Mouse (Mus musculus): ENCODE data around the gene Slit2.

DNA sequence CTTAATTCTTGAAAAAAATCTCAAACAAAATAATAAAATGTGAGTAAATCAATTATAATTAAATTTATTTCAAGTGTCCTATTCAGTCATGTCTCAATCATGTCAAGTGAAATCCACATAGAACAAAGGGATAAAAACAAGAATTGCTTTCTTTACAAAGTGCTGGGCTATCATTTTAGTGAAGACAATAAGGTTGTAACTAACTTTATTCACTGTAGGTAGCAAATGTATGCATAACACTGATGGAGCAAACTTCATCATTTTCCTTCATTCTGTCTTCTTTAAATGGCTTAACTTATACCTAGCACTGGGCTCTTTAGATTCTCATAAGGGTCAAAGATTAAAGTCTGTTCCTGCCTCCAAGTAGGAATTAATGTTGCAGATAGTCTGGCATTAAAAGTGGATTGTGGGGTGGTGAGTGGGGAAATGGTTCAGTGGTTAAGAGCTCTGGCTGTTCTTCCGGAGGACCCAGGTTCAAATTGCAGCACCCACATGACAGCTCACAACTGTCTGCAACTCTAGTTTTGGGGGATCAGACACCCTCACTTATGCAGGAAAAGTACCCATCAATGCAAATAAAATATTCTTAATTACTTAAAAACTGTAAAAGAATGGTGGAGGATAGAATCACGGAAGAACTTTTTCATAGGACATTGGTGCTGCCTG, 363.2 kb downstream of the Slit2 start:
- TF ChIP-seq USF1 (IDR thresholded peaks at IDR 0.05; ENCODE audit: low read depth) = no peak
- TF ChIP-seq CTCF (IDR thresholded peaks at IDR 0.05; ENCODE audit: control insufficient read depth, insufficient read depth, insufficient read length) = no peak
- no peak for TF ChIP-seq MYOD1 (IDR thresholded peaks at IDR 0.05; ENCODE audit: control insufficient read depth, insufficient read length, low read depth)
- no peak for TF ChIP-seq MYOG (IDR thresholded peaks at IDR 0.05; ENCODE audit: control insufficient read depth, extremely low read depth, insufficient read length)

Measured in C2C12 (cell line).